Mouse (Mus musculus) brain, adult 2 months (tissue): ENCODE results near the gene Ctdnep1.

Experiments used
- DNase-seq: peaks from one replicate; pipeline ENCODE4 v3.0.0; 2011; ENCODE audit warnings: low read depth, low spot score

Ctdnep1 gene

GRCm38 (mm10) chr11:69981141-69981762, at the start of gene Ctdnep1:
Gene Ctdnep1 (plus strand): TSS chr11:69981156.
- no peak for DNase-seq

GRCm38 (mm10) chr11:69931769-69932168, 49.2 kb upstream of the Ctdnep1 start:
- no peak for DNase-seq

- no peak for DNase-seq
Measured at GRCm38 (mm10) chr11:69932254-69932653, 48.7 kb upstream of the Ctdnep1 start.

GRCm38 (mm10) chr11:69933066-69933465, 47.9 kb upstream of the Ctdnep1 start:
- DNase-seq: no peak

GRCm38 (mm10) chr11:69934169-69934568, 46.8 kb upstream of the Ctdnep1 start:
- DNase-seq: peak; percentile 88

GRCm38 (mm10) chr11:69934681-69935080, 46.3 kb upstream of the Ctdnep1 start:
- no peak for DNase-seq

- peak; percentile 96 for DNase-seq
Measured at GRCm38 (mm10) chr11:69935137-69935879, 45.6 kb upstream of the Ctdnep1 start, which contains the start of gene Ybx2. Gene Ybx2 (plus strand): TSS chr11:69935796.

GRCm38 (mm10) chr11:69936156-69936555, 44.8 kb upstream of the Ctdnep1 start:
- no peak for DNase-seq

GRCm38 (mm10) chr11:69936714-69937347, 44.1 kb upstream of the Ctdnep1 start:
- no peak for DNase-seq

- DNase-seq: no peak
Measured at GRCm38 (mm10) chr11:69937385-69937784, 43.6 kb upstream of the Ctdnep1 start.

- no peak for DNase-seq
Measured at GRCm38 (mm10) chr11:69937834-69938233, 43.1 kb upstream of the Ctdnep1 start.

- DNase-seq: no peak
Measured at GRCm38 (mm10) chr11:69938401-69938979, 42.5 kb upstream of the Ctdnep1 start.

GRCm38 (mm10) chr11:69939181-69939580, 41.8 kb upstream of the Ctdnep1 start:
- no peak for DNase-seq

- no peak for DNase-seq
Measured at GRCm38 (mm10) chr11:69939731-69940130, 41.2 kb upstream of the Ctdnep1 start.

- no peak for DNase-seq
Measured at GRCm38 (mm10) chr11:69940962-69941361, 40.0 kb upstream of the Ctdnep1 start.

- no peak for DNase-seq
Measured at GRCm38 (mm10) chr11:69945216-69945615, 35.7 kb upstream of the Ctdnep1 start.

- DNase-seq: no peak
Measured at GRCm38 (mm10) chr11:69945997-69946891, 34.7 kb upstream of the Ctdnep1 start.

- no peak for DNase-seq
Measured at GRCm38 (mm10) chr11:69947337-69948065, 33.5 kb upstream of the Ctdnep1 start.

GRCm38 (mm10) chr11:69948066-69948762, 32.7 kb upstream of the Ctdnep1 start, which contains the start of gene Slc2a4:
Gene Slc2a4 (minus strand): TSS chr11:69948188.
- DNase-seq: peak; percentile 37

GRCm38 (mm10) chr11:69948763-69949150, 32.2 kb upstream of the Ctdnep1 start:
- peak; percentile 81 for DNase-seq
